Mouse (Mus musculus) bone marrow, adult 2 months (tissue): ENCODE measurements around the gene Dock6.

Experiments
- CTCF ChIP-seq: fragments of 200-500 bp; IDR thresholded peaks from 2 replicates; pipeline ENCODE4 v1.5.1; 2011; ENCODE audit warnings: low read length, control low read depth; ENCODE audit not compliant: control insufficient read depth, insufficient read depth
- POLR2A ChIP-seq: fragments of 200-500 bp; IDR thresholded peaks from 2 replicates; pipeline ENCODE4 v1.6.1; 2011; ENCODE audit warnings: low read depth, mild to moderate bottlenecking, control low read depth, low read length, borderline replicate concordance; ENCODE audit not compliant: control insufficient read depth

- no peak for TF ChIP-seq POLR2A
- TF ChIP-seq CTCF: no peak
These were observed 100.1 kb downstream of the Dock6 start for GRCm38 (mm10) chr9:21752252-21752792.
